Comparison of ENCODE assay signal across 6 mouse cellular contexts in the genomic region with DNA sequence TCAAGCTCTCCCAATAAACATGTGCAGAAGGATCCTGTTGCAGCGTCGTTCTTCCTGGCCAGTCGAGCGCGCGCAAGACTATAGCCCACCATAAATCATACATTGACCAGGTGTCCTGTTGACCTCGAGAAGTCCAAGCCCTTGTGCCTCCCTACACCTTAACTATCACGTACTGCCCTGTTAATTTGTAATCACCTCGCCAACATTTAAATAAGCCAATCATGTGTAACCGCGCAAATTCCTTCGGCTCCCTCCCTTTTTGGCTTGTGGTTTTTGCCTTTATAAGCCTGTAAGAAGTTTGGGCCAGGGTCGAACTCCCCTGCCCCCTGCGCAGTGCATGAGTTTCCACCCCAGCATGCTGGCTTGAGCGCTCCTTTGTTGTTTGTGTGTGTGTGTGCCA.
DNase-seq lines count a peak whose midpoint lies in the region; TF ChIP-seq lines count a peak whose summit lies in the region.
"Not testable (repeated sequence)": the region's sequence is repeated elsewhere in the genome, so short reads cannot be mapped to it uniquely, and the experiment has no call there.

No protein-coding gene starts in this region.

- not testable (repeated sequence) for TF ChIP-seq POLR2A in kidney, adult 2 months (IDR thresholded peaks at IDR 0.05; ENCODE audit: low read depth, low read length)

- not testable (repeated sequence) for H3K4me3 ChIP-seq in kidney, adult 2 months (ENCODE audit: insufficient read depth, low read depth, low read length)

- WGBS in kidney, adult 2 months: 47% methylated on average over 15 of the region's 15 CpGs

- H3K27me3 ChIP-seq in kidney, adult 2 months (replicated peaks; ENCODE audit: control insufficient read depth, insufficient read depth, low read length): not testable (repeated sequence)

- not testable (repeated sequence) for TF ChIP-seq CTCF in kidney, adult 2 months (conservative IDR thresholded peaks at IDR 0.05; ENCODE audit: insufficient read depth, insufficient read length, low read depth, low read length)

- not testable (repeated sequence) for H3K4me1 ChIP-seq in kidney, adult 2 months (ENCODE audit: control insufficient read depth, insufficient read depth, low read length)

- not testable (repeated sequence) for H3K36me3 ChIP-seq in kidney, adult 2 months (ENCODE audit: control insufficient read depth, insufficient read depth, low read length)

- peak; percentile 30 for DNase-seq in kidney, adult 11 months
- DNase-seq in kidney, adult 18-20 months: peak; percentile 13
- DNase-seq in kidney, adult 2 months: peak; percentile 61
- DNase-seq in kidney, adult 8-10 months: peak; percentile 42 to 48
- DNase-seq in kidney, adult 9 months: peak; percentile 73
- peak; percentile 22 to 23 for DNase-seq in kidney, postnatal 36 days

- H3K27ac ChIP-seq in kidney, adult 2 months (ENCODE audit: insufficient read depth, low read depth, low read length): peak overlapping the region; percentile 73; the same call in 1 of the 2 replicates

Comparison
In these comparisons a context has a peak if more than half of its experiments do, and no peak if none do; other contexts are left out.
1. DNase-seq: peak in every context shown above with its lines; median percentile 73 in kidney, adult 9 months; 61 in kidney, adult 2 months; 45 in kidney, adult 8-10 months; 30 in kidney, adult 11 months; 22 in kidney, postnatal 36 days; 13 in kidney, adult 18-20 months.